Mouse (Mus musculus) ES-Bruce4 (cell line): Measurements from ENCODE around the gene Pcsk4. TPM values are rescaled to one million over a fixed set of nuclear protein-coding genes. Genes with fewer than 3 reads are reported as not detected.

ENCODE experiments used
- H3K27ac ChIP-seq: 2 replicates; pipeline ENCODE4 v1.5.1; 2012; ENCODE audit warnings: low read length, inconsistent platforms; ENCODE audit not compliant: insufficient read depth
- H3K27me3 ChIP-seq: 2 replicates; pipeline ENCODE4 v1.6.1; 2012; ENCODE audit warnings: mild to moderate bottlenecking, low read length, inconsistent platforms; ENCODE audit not compliant: control insufficient read depth, poor library complexity, insufficient read depth, severe bottlenecking
- H3K36me3 ChIP-seq: 2 replicates; pipeline ENCODE4 v1.6.1; 2012; ENCODE audit warnings: inconsistent platforms, mild to moderate bottlenecking, low read length, moderate library complexity; ENCODE audit not compliant: control insufficient read depth, poor library complexity, insufficient read depth, severe bottlenecking
- H3K4me1 ChIP-seq: one replicate; pipeline ENCODE4 v1.8.1; 2011; ENCODE audit warnings: low read length; ENCODE audit not compliant: control insufficient read depth, insufficient read depth
- H3K4me3 ChIP-seq: 2 replicates; pipeline ENCODE4 v1.5.1; 2011; ENCODE audit warnings: low read depth, mild to moderate bottlenecking, low read length
- H3K9ac ChIP-seq: 2 replicates; pipeline ENCODE4 v1.6.1; 2012; ENCODE audit warnings: low read depth, mild to moderate bottlenecking, inconsistent platforms; ENCODE audit not compliant: poor library complexity, severe bottlenecking
- H3K9me3 ChIP-seq: replicated peaks from 2 replicates; pipeline ENCODE4 v1.6.1; 2012; ENCODE audit warnings: mild to moderate bottlenecking, low read length, inconsistent platforms; ENCODE audit not compliant: control insufficient read depth, poor library complexity, insufficient read depth, severe bottlenecking
- CTCF ChIP-seq: IDR thresholded peaks from one replicate; pipeline ENCODE4 v1.8.1; 2011; ENCODE audit warnings: low read depth, low read length
- EP300 ChIP-seq: IDR thresholded peaks from 2 replicates; pipeline ENCODE4 v1.6.1; 2011; ENCODE audit warnings: low read depth, low read length; ENCODE audit not compliant: insufficient read depth
- POLR2A ChIP-seq: IDR thresholded peaks from one replicate; pipeline ENCODE4 v1.8.1; 2011; ENCODE audit warnings: low read length; ENCODE audit not compliant: insufficient read depth
- polyA plus RNA-seq: library from polyadenylated mRNA; stranded (reverse); fragments of >200 nt; gene quantifications from 2 replicates; pipeline ENCODE4 v1.2.4, GENCODE M21; 2011; ENCODE audit warnings: low read depth; ENCODE audit not compliant: missing spikeins, insufficient read depth, insufficient read length

Pcsk4 gene
- polyA plus RNA-seq, 1 experiment: 2.8 TPM

GRCm38 (mm10) chr10:80331636-80332524 is 2.6 kb upstream of the Pcsk4 start:
- no peaks in the 10 kb centered on the region for H3K9me3 ChIP-seq
- H3K27ac ChIP-seq: no peak overlapping the region
- no peaks in the 10 kb centered on the region for H3K36me3 ChIP-seq
- peaks cover 2% of the 10 kb centered on the region for H3K4me1 ChIP-seq
- no peaks in the 10 kb centered on the region for H3K27me3 ChIP-seq
- H3K4me3 ChIP-seq: no peak overlapping the region
- TF ChIP-seq CTCF (no peak), POLR2A (no peak), EP300 (no peak)
- H3K9ac ChIP-seq: no peak overlapping the region

- no peaks in the 10 kb centered on the region for H3K36me3 ChIP-seq
- peak overlapping the region; percentile 62; the same call in 1 of the 2 replicates for H3K4me3 ChIP-seq
- no peak overlapping the region for H3K27ac ChIP-seq
- H3K9me3 ChIP-seq: no peaks in the 10 kb centered on the region
- TF ChIP-seq CTCF (no peak), POLR2A (no peak), EP300 (no peak)
- peaks cover 2% of the 10 kb centered on the region for H3K4me1 ChIP-seq
- no peaks in the 10 kb centered on the region for H3K27me3 ChIP-seq
- peak overlapping the region; percentile 45; the same call in 1 of the 2 replicates for H3K9ac ChIP-seq
Observed at GRCm38 (mm10) chr10:80330888-80331287, 1.6 kb upstream of the Pcsk4 start.

GRCm38 (mm10) chr10:80330084-80330483 is 786 bp upstream of the Pcsk4 start:
- no peaks in the 10 kb centered on the region for H3K27me3 ChIP-seq
- no peaks in the 10 kb centered on the region for H3K36me3 ChIP-seq
- TF ChIP-seq EP300 (no peak), POLR2A (peak; percentile 36)
- H3K9ac ChIP-seq: peak overlapping the region; percentile 45
- peaks cover 2% of the 10 kb centered on the region for H3K4me1 ChIP-seq
- H3K4me3 ChIP-seq: peak overlapping the region; percentile 62
- H3K9me3 ChIP-seq: no peaks in the 10 kb centered on the region
- H3K27ac ChIP-seq: no peak overlapping the region

GRCm38 (mm10) chr10:80325045-80325444 is 4.3 kb downstream of the Pcsk4 start:
- Histone ChIP-seq H3K4me1 (peaks cover 1% of the 10 kb centered on the region), H3K9me3 (no peaks in the 10 kb centered on the region), H3K27me3 (no peaks in the 10 kb centered on the region), H3K4me3 (no peak overlapping the region), H3K9ac (no peak overlapping the region), H3K36me3 (no peaks in the 10 kb centered on the region), H3K27ac (no peak overlapping the region)
- TF ChIP-seq EP300 (no peak), CTCF (no peak)

- TF ChIP-seq EP300 (no peak), POLR2A (no peak), CTCF (no peak)
- Histone ChIP-seq H3K9me3 (no peaks in the 10 kb centered on the region), H3K27me3 (no peaks in the 10 kb centered on the region), H3K4me1 (peaks cover 1% of the 10 kb centered on the region), H3K36me3 (no peaks in the 10 kb centered on the region), H3K4me3 (no peak overlapping the region), H3K27ac (no peak overlapping the region), H3K9ac (0 out of 2 replicates have a peak overlapping the region, but pooled peaks have one; percentile 23)
Observed at GRCm38 (mm10) chr10:80324120-80325037, 4.9 kb downstream of the Pcsk4 start.
